Mouse (Mus musculus) small intestine, adult 2 months (tissue): ENCODE measurements around the gene Crygd. TPM values are rescaled to one million over a fixed set of nuclear protein-coding genes. Genes with fewer than 3 reads are reported as not detected.

Source experiments
- H3K27ac ChIP-seq: fragments of 200-500 bp; 2 replicates; pipeline ENCODE4 v1.5.1; 2012; ENCODE audit warnings: low read depth, low read length, control low read depth, inconsistent platforms; ENCODE audit not compliant: insufficient read depth
- H3K27me3 ChIP-seq: fragments of 200-500 bp; 2 replicates; pipeline ENCODE4 v1.6.1; 2012; ENCODE audit warnings: mild to moderate bottlenecking, moderate library complexity, low read length, inconsistent platforms; ENCODE audit not compliant: control insufficient read depth, insufficient read depth
- H3K36me3 ChIP-seq: fragments of 200-500 bp; 2 replicates; pipeline ENCODE4 v1.6.1; 2012; ENCODE audit warnings: mild to moderate bottlenecking, low read length, control low read depth, inconsistent platforms; ENCODE audit not compliant: control insufficient read depth, insufficient read depth
- H3K4me1 ChIP-seq: fragments of 200-500 bp; 2 replicates; pipeline ENCODE4 v1.6.1; 2012; ENCODE audit warnings: low read length, inconsistent platforms, mixed read lengths; ENCODE audit not compliant: control insufficient read depth, insufficient read depth, insufficient read length
- H3K4me3 ChIP-seq: fragments of 200-500 bp; 2 replicates; pipeline ENCODE4 v1.5.1; 2012; ENCODE audit warnings: low read depth, mild to moderate bottlenecking, control low read depth, inconsistent platforms, low read length, moderate library complexity
- CTCF ChIP-seq: fragments of 200-500 bp; IDR thresholded peaks from 2 replicates; pipeline ENCODE4 v1.5.1; 2012; ENCODE audit warnings: low read depth, mild to moderate bottlenecking, control low read depth, inconsistent platforms, low read length, moderate library complexity, mixed read lengths; ENCODE audit not compliant: insufficient replicate concordance, insufficient read length; ENCODE audit errors: extremely low read depth
- POLR2A ChIP-seq: fragments of 200-500 bp; IDR thresholded peaks from 2 replicates; pipeline ENCODE4 v1.6.1; 2012; ENCODE audit warnings: low read depth, mild to moderate bottlenecking, control low read depth, inconsistent platforms, low read length, moderate library complexity
- WGBS: fragments of 180-500 bp; shearing (Covaris S2); methylation state at CpG from one replicate; pipeline ENCODE4 v1.1.7; 2018; 5-methylcytosine and 5-hydroxymethylcytosine counted together
- polyA plus RNA-seq: library from polyadenylated mRNA; depleted of rRNA; stranded (reverse); fragments of >200 nt; gene quantifications from 2 replicates; pipeline ENCODE4 v1.2.3, GENCODE M21; 2012; rRNA removed

Gene Crygd
- polyA plus RNA-seq = not detected in 2 replicates

- no peaks in the 10 kb centered on the region for H3K4me1 ChIP-seq
- TF ChIP-seq CTCF (no peak), POLR2A (no peak)
- no peaks in the 10 kb centered on the region for H3K36me3 ChIP-seq
- 90% methylated on average over 8 of the region's 8 CpGs for WGBS
- no peak within 1 kb of the TSS for H3K4me3 ChIP-seq
- H3K27me3 ChIP-seq = no peaks in the 10 kb centered on the region
- no peak within 1 kb of the TSS for H3K27ac ChIP-seq
Observed at GRCm38 (mm10) chr1:65063352-65063751, at the start of gene Crygd. Crygd (minus strand) TSS chr1:65063452.

DNA sequence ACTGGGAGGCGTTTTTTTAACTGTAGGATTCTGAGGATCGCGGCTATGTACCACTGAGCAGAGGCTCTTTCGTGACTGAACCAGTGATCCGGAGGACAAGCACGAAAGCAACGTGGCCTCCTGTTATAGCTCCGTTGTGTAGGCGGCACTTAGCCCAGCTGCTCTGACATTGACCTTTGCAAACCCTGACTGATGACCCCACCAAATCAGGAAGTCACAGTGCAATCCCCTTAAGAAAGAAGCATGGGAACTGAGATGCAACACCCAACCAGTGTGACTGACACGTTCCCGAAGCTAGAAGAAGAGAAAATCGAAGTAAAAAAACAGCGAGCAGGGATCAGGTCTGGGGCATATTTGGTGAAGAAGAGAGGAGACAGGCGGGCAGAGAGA, 49.5 kb upstream of the Crygd start:
- 43% methylated on average over 14 of the region's 14 CpGs for WGBS
- H3K27ac ChIP-seq = peak overlapping the region; percentile 73; the same call in 1 of the 2 replicates
- H3K4me1 ChIP-seq = peaks cover 9% of the 10 kb centered on the region; the same call in 1 of the 2 replicates
- H3K27me3 ChIP-seq = no peaks in the 10 kb centered on the region
- TF ChIP-seq CTCF (no peak), POLR2A (no peak)
- no peak overlapping the region for H3K4me3 ChIP-seq
- H3K36me3 ChIP-seq = no peaks in the 10 kb centered on the region

GRCm38 (mm10) chr1:65112031-65112806, 49.0 kb upstream of the Crygd start:
- no peak for TF ChIP-seq POLR2A
- TF ChIP-seq CTCF = peak; percentile 95
- no peak overlapping the region for H3K4me3 ChIP-seq
- WGBS = 2% methylated on average over 8 of the region's 8 CpGs
- H3K36me3 ChIP-seq = no peaks in the 10 kb centered on the region
- peaks cover 9% of the 10 kb centered on the region; the same call in 1 of the 2 replicates for H3K4me1 ChIP-seq
- no peaks in the 10 kb centered on the region for H3K27me3 ChIP-seq
- H3K27ac ChIP-seq = peak overlapping the region; percentile 73; the same call in 1 of the 2 replicates

- no peak overlapping the region for H3K27ac ChIP-seq
- no peaks in the 10 kb centered on the region for H3K27me3 ChIP-seq
- H3K4me1 ChIP-seq = peaks cover 9% of the 10 kb centered on the region; the same call in 1 of the 2 replicates
- no peak overlapping the region for H3K4me3 ChIP-seq
- TF ChIP-seq POLR2A (no peak), CTCF (no peak)
- no peaks in the 10 kb centered on the region for H3K36me3 ChIP-seq
- 78% methylated on average over 25 of the region's 25 CpGs for WGBS
Observed at GRCm38 (mm10) chr1:65109756-65110435, 46.6 kb upstream of the Crygd start.

DNA sequence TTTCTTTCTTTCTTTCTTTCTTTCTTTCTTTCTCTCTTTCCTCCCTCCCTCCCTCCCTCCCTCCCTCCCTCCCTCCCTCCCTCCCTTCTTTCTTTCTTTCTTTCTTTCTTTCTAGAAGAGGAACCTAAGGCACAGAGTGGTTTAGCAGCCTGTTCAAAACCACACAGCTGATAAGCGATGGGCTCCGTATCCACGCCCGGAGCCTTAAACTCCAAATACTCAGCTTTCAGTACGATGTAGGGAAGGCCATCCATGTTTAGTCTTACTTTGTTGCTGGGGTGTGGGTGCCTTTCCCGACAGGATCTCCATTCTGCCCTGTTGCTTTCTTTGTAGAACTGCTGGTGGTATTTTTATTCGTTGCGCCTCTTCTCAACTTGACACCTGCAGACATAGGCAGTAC, 45.9 kb upstream of the Crygd start:
- Histone ChIP-seq H3K27me3 (no peaks in the 10 kb centered on the region), H3K4me1 (peaks cover 9% of the 10 kb centered on the region; the same call in 1 of the 2 replicates), H3K27ac (no peak overlapping the region), H3K4me3 (no peak overlapping the region), H3K36me3 (no peaks in the 10 kb centered on the region)
- 84% methylated on average over 8 of the region's 8 CpGs for WGBS
- TF ChIP-seq POLR2A (no peak), CTCF (no peak)

DNA sequence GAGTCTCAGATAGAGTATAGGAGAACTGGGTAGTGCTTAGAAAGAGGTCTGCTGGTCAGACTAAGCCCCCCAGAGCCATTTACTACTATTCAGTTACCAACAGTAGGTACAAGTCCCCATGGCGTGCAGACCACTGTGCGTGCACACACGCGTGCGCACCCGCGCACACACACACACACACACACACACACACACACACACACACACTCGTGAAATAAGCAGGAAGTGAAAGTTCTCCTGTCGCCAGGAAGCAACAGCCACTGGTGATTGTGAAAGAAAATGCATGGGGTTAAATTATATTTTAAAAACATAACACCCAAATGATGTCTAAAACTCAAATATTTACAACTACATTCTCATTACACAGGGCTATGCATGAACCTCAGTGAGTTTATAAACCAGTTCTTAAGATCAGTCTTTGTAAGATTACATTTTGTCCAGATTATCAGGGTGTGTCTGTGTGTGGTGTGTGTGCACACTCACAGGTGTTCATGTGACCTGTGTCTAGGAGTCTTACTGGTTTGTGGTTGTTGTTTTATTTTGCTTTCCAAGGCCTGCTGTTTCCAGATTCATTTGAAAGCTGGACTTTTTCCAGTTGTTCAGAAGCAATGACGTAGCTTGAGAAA, 44.5 kb upstream of the Crygd start:
- TF ChIP-seq CTCF (no peak), POLR2A (no peak)
- whole genome bisulfite sequencing = 75% methylated on average over 10 of the region's 10 CpGs
- Histone ChIP-seq H3K27me3 (no peaks in the 10 kb centered on the region), H3K27ac (no peak overlapping the region), H3K4me1 (peaks cover 3% of the 10 kb centered on the region; the same call in 1 of the 2 replicates), H3K36me3 (no peaks in the 10 kb centered on the region), H3K4me3 (no peak overlapping the region)
